Mouse (Mus musculus) kidney, adult 2 months (tissue): Measurements from ENCODE around the gene Crebbp. TPM values are rescaled to one million over a fixed set of nuclear protein-coding genes. Genes with fewer than 3 reads are reported as not detected.

ENCODE experiments used
- DNase-seq: peaks from one replicate; pipeline ENCODE4 v3.0.0; 2021
- H3K27ac ChIP-seq: fragments of 200-500 bp; 2 replicates; pipeline ENCODE4 v1.5.1; 2012; ENCODE audit warnings: low read depth, low read length, control low read depth, inconsistent platforms; ENCODE audit not compliant: insufficient read depth
- H3K27me3 ChIP-seq: fragments of 200-500 bp; replicated peaks from 2 replicates; pipeline ENCODE4 v1.6.1; 2012; ENCODE audit warnings: mild to moderate bottlenecking, moderate library complexity, low read length, inconsistent platforms; ENCODE audit not compliant: control insufficient read depth, insufficient read depth
- H3K36me3 ChIP-seq: fragments of 200-500 bp; 2 replicates; pipeline ENCODE4 v1.6.1; 2012; ENCODE audit warnings: mild to moderate bottlenecking, moderate library complexity, low read length, inconsistent platforms; ENCODE audit not compliant: control insufficient read depth, insufficient read depth
- H3K4me1 ChIP-seq: fragments of 200-500 bp; 2 replicates; pipeline ENCODE4 v1.6.1; 2011; ENCODE audit warnings: low read length; ENCODE audit not compliant: control insufficient read depth, insufficient read depth
- H3K4me3 ChIP-seq: fragments of 200-500 bp; 2 replicates; pipeline ENCODE4 v1.5.1; 2011; ENCODE audit warnings: mild to moderate bottlenecking, low read depth, low read length, control low read depth; ENCODE audit not compliant: insufficient read depth
- CTCF ChIP-seq: fragments of 200-500 bp; conservative IDR thresholded peaks from 2 replicates; pipeline ENCODE4 v1.5.1; 2011; ENCODE audit warnings: low read depth, mild to moderate bottlenecking, control low read depth, low read length, moderate library complexity, mixed read lengths; ENCODE audit not compliant: insufficient read depth, insufficient read length
- POLR2A ChIP-seq: fragments of 200-500 bp; IDR thresholded peaks from one replicate; pipeline ENCODE4 v1.6.1; 2011; ENCODE audit warnings: low read depth, low read length, control low read depth
- WGBS: fragments of 180-500 bp; shearing (Covaris S2); methylation state at CpG from one replicate; pipeline ENCODE4 v1.1.7; 2018; 5-methylcytosine and 5-hydroxymethylcytosine counted together
- polyA plus RNA-seq: library from polyadenylated mRNA; depleted of rRNA; stranded (reverse); fragments of >200 nt; gene quantifications from 2 replicates; pipeline ENCODE4 v1.2.3, GENCODE M21; 2012

Gene Crebbp
- polyA plus RNA-seq, 1 experiment = 27.1 TPM

DNA sequence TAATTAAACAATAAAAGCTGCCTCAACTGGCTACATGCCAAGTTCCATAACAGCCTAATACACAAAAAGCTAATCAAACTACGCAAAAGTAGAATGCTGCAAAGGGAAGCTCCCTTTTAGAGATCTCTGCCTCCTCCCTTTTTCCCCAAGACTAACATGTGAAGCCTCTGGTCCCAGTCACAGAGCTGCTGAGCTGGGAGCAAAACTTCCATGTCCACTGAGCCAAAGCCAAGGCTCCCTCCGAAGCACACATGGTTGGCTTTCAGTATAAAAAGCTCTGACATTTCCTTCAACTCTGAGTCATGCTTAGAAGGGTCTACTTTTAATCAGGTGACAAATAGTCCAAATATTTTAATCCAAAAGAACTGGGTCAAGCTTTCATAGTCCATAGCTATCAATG is 14.2 kb downstream of the Crebbp start:
- TF ChIP-seq CTCF (no peak), POLR2A (no peak)
- peak; percentile 13 for DNase-seq
- H3K36me3 ChIP-seq = no peaks in the 10 kb centered on the region
- no peak overlapping the region for H3K4me3 ChIP-seq
- 34% methylated on average over 2 of the region's 2 CpGs for WGBS
- H3K27me3 ChIP-seq = no peaks in the 10 kb centered on the region
- no peak overlapping the region for H3K27ac ChIP-seq
- H3K4me1 ChIP-seq = peaks cover 9% of the 10 kb centered on the region; the same call in 1 of the 2 replicates

DNA sequence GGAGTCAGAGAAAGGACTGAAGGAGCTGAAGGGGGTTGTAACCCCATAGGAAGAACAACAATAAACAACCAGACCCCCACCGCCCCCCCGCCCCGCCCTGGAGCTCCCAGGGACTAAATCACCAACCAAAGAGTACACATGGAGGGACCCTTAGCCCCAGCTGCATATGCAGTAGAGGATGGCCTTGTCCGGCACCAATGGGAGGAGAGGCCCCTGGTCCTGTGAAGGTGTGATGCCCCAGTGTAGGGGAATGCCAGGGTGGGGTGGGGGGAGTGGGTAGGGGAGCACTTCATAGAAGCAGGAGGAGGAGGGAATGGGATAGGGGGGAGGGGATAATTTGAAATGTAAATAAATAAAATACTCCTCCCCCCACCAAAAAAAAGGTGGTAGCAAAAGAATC is 15.8 kb downstream of the Crebbp start:
- WGBS = 90% methylated on average over 4 of the region's 4 CpGs

DNA sequence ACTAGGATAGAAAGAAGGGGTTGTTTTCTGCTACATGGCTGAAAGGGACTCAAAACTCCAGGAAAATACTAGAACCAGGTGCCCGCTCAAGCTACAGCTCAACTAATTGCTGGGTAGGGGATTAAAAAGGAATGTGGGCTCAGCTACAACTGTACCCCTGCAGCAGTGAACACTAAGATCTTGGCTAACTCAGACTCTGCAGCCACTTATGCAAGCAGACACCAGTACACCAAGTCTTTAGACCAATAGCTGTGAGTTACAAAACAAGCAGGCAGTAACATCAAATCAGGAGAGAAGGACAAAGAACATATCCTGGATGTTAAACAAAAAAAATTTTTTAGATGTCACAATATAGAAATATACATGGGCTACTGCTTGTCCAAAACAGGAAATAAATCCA is 23.6 kb downstream of the Crebbp start:
- Histone ChIP-seq H3K27me3 (no peaks in the 10 kb centered on the region), H3K4me1 (peaks cover 7% of the 10 kb centered on the region), H3K4me3 (no peak overlapping the region), H3K27ac (no peak overlapping the region), H3K36me3 (no peaks in the 10 kb centered on the region)
- TF ChIP-seq POLR2A (no peak), CTCF (no peak)
- DNase-seq = no peak
- WGBS = 92% methylated on average over 1 of the region's 1 CpGs

More for the DNA sequence above, 15.8 kb downstream of the Crebbp start:
- no peaks in the 10 kb centered on the region for H3K36me3 ChIP-seq
- H3K27ac ChIP-seq = no peak overlapping the region
- no peak for DNase-seq
- TF ChIP-seq POLR2A (no peak), CTCF (no peak)
- H3K27me3 ChIP-seq = no peaks in the 10 kb centered on the region
- peaks cover 9% of the 10 kb centered on the region; the same call in 1 of the 2 replicates for H3K4me1 ChIP-seq
- H3K4me3 ChIP-seq = no peak overlapping the region

DNA sequence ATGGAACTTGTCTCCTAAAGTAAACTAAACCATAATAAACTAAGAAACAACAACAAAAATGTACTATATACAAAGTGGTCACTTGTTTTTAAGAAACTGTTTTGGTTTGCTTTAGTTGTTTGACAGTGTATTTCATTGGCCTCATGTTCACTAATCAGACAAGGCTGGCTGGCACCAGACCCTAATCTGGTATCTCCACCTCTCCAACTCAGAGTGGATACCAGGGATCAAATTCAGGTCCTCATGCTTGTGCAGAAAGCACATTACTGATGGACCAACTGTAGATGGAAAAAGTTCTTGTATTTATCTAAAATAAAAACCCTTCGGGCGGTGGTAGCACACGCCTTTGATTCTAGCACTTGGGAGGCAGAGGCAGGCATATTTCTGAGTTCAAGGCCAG is 38.7 kb downstream of the Crebbp start:
- H3K36me3 ChIP-seq = 0 out of 2 replicates have a peak, but pooled peaks cover 1% of the 10 kb centered on the region
- H3K4me1 ChIP-seq = no peaks in the 10 kb centered on the region
- H3K4me3 ChIP-seq = no peak overlapping the region
- WGBS = 100% methylated on average over 3 of the region's 3 CpGs
- no peak overlapping the region for H3K27ac ChIP-seq
- H3K27me3 ChIP-seq = no peaks in the 10 kb centered on the region
- no peak for DNase-seq
- TF ChIP-seq POLR2A = no peak
- no peak for TF ChIP-seq CTCF

DNA sequence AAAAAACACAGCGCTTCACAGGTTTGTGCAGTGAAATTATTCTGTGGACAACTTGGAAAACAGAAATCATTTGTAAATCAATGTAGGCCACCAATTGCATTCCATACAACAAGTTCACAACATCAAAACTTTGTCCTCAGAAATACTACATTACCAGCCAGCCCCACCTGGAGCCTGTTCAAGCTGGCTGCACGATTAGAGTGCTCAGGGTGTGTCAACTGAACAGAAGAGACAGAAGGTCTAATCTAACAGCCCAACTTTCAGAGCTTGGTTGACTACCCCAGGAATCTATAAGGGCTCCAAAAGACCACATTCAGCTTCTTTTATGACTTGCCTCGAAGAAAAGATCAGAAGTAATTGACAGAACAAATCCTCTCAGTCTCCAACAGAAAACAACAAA is 44.3 kb downstream of the Crebbp start:
- Histone ChIP-seq H3K4me3 (no peak overlapping the region), H3K27me3 (no peaks in the 10 kb centered on the region), H3K36me3 (no peaks in the 10 kb centered on the region), H3K4me1 (no peaks in the 10 kb centered on the region), H3K27ac (no peak overlapping the region)
- DNase-seq = no peak
- whole genome bisulfite sequencing = 45% methylated on average over 3 of the region's 3 CpGs
- TF ChIP-seq POLR2A (no peak), CTCF (no peak)

DNA sequence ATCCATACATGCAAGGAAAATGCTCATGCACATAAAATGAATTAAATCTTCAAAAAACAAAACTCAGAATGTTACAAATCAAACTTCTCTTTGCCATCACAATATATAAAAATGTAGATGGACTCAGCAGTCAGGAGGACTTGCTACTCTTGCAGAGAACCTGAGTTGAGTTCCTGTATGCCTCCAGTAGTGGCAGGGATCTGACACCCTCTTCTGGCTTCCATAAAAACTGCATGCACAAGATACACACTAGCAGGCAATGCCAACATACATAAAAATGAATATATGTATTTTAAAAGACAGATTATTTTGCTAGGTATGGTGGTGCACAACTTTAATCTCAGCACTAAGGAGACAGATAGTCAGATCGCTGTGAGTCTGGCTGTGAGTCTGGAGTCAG is 45.3 kb downstream of the Crebbp start:
- Histone ChIP-seq H3K27me3 (no peaks in the 10 kb centered on the region), H3K27ac (no peak overlapping the region), H3K36me3 (no peaks in the 10 kb centered on the region), H3K4me3 (no peak overlapping the region), H3K4me1 (no peaks in the 10 kb centered on the region)
- 96% methylated on average over 1 of the region's 1 CpGs for WGBS
- TF ChIP-seq CTCF (peak; percentile 41), POLR2A (no peak)
- peak; percentile 22 for DNase-seq

DNA sequence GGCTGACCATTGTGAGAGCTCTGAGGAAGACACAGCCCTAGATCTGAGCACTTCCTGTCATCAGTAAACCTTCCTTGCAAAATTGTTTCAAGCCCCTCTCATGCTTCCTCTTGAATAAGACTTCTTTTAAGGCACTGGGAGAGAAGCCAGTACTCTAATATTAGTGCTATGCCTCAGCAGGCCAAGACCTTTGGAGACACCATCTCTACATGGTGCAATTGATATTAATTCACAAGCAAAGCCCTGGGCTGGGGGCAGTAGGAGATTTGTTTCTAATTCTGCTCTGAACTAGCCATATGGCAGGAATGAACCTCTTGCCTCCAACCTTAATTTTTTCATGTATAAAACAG is 52.9 kb downstream of the Crebbp start:
- Histone ChIP-seq H3K27ac (no peak overlapping the region; the same call in 1 of the 2 replicates), H3K4me1 (peaks cover 13% of the 10 kb centered on the region; the same call in 1 of the 2 replicates), H3K4me3 (no peak overlapping the region), H3K27me3 (no peaks in the 10 kb centered on the region), H3K36me3 (no peaks in the 10 kb centered on the region)
- TF ChIP-seq POLR2A (no peak), CTCF (no peak)
- no peak for DNase-seq

- H3K36me3 ChIP-seq = no peaks in the 10 kb centered on the region
- peaks cover 14% of the 10 kb centered on the region; the same call in 1 of the 2 replicates for H3K4me1 ChIP-seq
- H3K27ac ChIP-seq = no peak overlapping the region; the same call in 1 of the 2 replicates
- no peak for TF ChIP-seq CTCF
- TF ChIP-seq POLR2A = no peak
- no peak overlapping the region for H3K4me3 ChIP-seq
- 69% methylated on average over 4 of the region's 4 CpGs for WGBS
- DNase-seq = peak; percentile 92
- H3K27me3 ChIP-seq = no peaks in the 10 kb centered on the region
Measured at GRCm38 (mm10) chr16:4160246-4160897, 53.4 kb downstream of the Crebbp start.
